Mouse (Mus musculus) CH12.LX (cell line): ENCODE results near the gene Slc12a6.

ENCODE experiments used
- CTCF ChIP-seq, 2 experiments: IDR thresholded peaks in 1 of 2; conservative IDR thresholded peaks in 1 of 2; 2 replicates each; pipeline ENCODE4 v1.5.1; 2011 to 2012; ENCODE audit warnings: low read depth in 2 of 2, low read length in 2 of 2, improper control_type of control experiment in 1 of 2, inconsistent platforms in 1 of 2, mild to moderate bottlenecking in 1 of 2, moderate library complexity in 1 of 2
- EP300 ChIP-seq: IDR thresholded peaks from 2 replicates; pipeline ENCODE4 v1.6.1; 2011; ENCODE audit warnings: low read length, improper control_type of control experiment
- IRF4 ChIP-seq: IDR thresholded peaks from 2 replicates; pipeline ENCODE4 v1.6.1; 2014; ENCODE audit warnings: low read depth, mild to moderate bottlenecking, inconsistent platforms, low read length, improper control_type of control experiment
- JUND ChIP-seq: conservative IDR thresholded peaks from 2 replicates; pipeline ENCODE4 v1.6.1; 2011; ENCODE audit warnings: low read depth, low read length, improper control_type of control experiment
- KAT2A ChIP-seq: IDR thresholded peaks from 2 replicates; pipeline ENCODE4 v1.6.1; 2012; ENCODE audit warnings: low read length, improper control_type of control experiment, inconsistent platforms; ENCODE audit not compliant: insufficient replicate concordance
- MAZ ChIP-seq: IDR thresholded peaks from 2 replicates; pipeline ENCODE4 v1.6.1; 2012; ENCODE audit warnings: low read depth, mild to moderate bottlenecking, inconsistent platforms, low read length, improper control_type of control experiment, moderate library complexity
- NELFE ChIP-seq: IDR thresholded peaks from 2 replicates; pipeline ENCODE4 v1.6.1; 2011; ENCODE audit warnings: low read depth, low read length, improper control_type of control experiment
- NRF1 ChIP-seq: IDR thresholded peaks from 2 replicates; pipeline ENCODE4 v1.6.1; 2014; ENCODE audit warnings: low read depth, mild to moderate bottlenecking, inconsistent platforms, low read length, improper control_type of control experiment, moderate library complexity
- POLR2A ChIP-seq: IDR thresholded peaks from 2 replicates; pipeline ENCODE4 v1.6.1; 2011; ENCODE audit warnings: low read depth, mild to moderate bottlenecking, improper control_type of control experiment, low read length
- USF1 ChIP-seq: IDR thresholded peaks from 2 replicates; pipeline ENCODE4 v1.6.1; 2014; ENCODE audit warnings: low read depth, mild to moderate bottlenecking, inconsistent platforms, low read length, improper control_type of control experiment

- TF ChIP-seq KAT2A (no peak), USF1 (no peak), POLR2A (no peak), NELFE (no peak), EP300 (no peak), CTCF (conservative IDR thresholded peaks at IDR 0.05 in 1 of 2, IDR thresholded peaks at IDR 0.05 in 1 of 2; ENCODE audit: low read depth in 2 of 2, low read length in 2 of 2) (no peak), NRF1 (no peak), IRF4 (no peak), MAZ (no peak), JUND (no peak)
These were observed 104.3 kb downstream of the Slc12a6 start for GRCm38 (mm10) chr2:112369941-112370340.
